Mouse (Mus musculus): ENCODE measurements at regions not wholly inside any gene's neighbourhood (a gene's known extent, or its start where the extent isn't known, plus 50 kb on each side); places are given as distances from the start of the nearest gene placed in this dataset.
A peak's percentile ranks its signal among the peaks of the same experiment; 100 is the strongest.

DNA sequence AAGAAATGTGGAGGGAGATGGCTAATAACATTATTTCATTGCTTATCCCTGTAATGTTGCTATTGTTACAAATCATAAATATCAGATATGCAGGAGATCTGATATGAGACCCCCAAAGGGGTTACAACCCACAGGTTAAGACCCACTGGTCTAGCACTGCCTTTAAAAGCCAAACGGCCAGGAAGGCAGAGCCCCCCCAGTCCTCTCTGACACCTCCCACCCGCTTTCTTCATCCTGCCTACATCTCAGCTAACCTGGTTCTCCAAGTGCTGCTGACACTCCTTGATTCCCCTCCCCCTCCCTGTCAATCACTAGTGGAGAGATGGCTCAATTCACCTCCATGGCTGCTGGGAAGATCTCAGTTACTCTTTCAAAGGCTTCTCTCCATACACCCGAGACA lies 94.9 kb downstream of the Tmem30b start:
- no peak overlapping the region for H3K4me3 ChIP-seq (ENCODE audit: low read depth, low read length)
- ATAC-seq (ENCODE audit: low read depth), result no peak

GRCm38 (mm10) chr12:73450541-73450940 lies 95.7 kb downstream of the Tmem30b start:
- no peak overlapping the region for H3K4me2 ChIP-seq (ENCODE audit: low read depth, low read length)
- H3K4me1 ChIP-seq (ENCODE audit: control insufficient read depth, insufficient read depth, low read length), result peaks cover 13% of the 10 kb centered on the region; the same call in 1 of the 2 replicates
- H3K27me3 ChIP-seq (replicated peaks; ENCODE audit: control insufficient read depth, insufficient read depth, low read length), result no peaks in the 10 kb centered on the region
- no peaks in the 10 kb centered on the region for H3K36me3 ChIP-seq (ENCODE audit: control insufficient read depth, insufficient read depth, low read length)
- H3K9me3 ChIP-seq (ENCODE audit: control insufficient read depth, low read length), result peaks cover 4% of the 10 kb centered on the region
- H3K9ac ChIP-seq (ENCODE audit: low read depth, low read length), result no peak overlapping the region
- H3K27ac ChIP-seq (replicated peaks; ENCODE audit: low read depth, low read length), result 0 out of 2 replicates have a peak overlapping the region, but pooled peaks have one; percentile 4
- H3K4me3 ChIP-seq (ENCODE audit: low read depth, low read length), result no peak overlapping the region
- WGBS, result 69% methylated on average over 4 of the region's 4 CpGs
- no peak for ATAC-seq (ENCODE audit: low read depth)
- no peak for DNase-seq (ENCODE audit: low spot score)

More for the DNA sequence above, 94.9 kb downstream of the Tmem30b start:
- no peak for DNase-seq (ENCODE audit: low spot score)
- Histone ChIP-seq H3K27ac (replicated peaks; ENCODE audit: low read depth, low read length) (no peak overlapping the region), H3K9me3 (ENCODE audit: control insufficient read depth, low read length) (peaks cover 4% of the 10 kb centered on the region), H3K27me3 (replicated peaks; ENCODE audit: control insufficient read depth, insufficient read depth, low read length) (no peaks in the 10 kb centered on the region), H3K4me1 (ENCODE audit: control insufficient read depth, insufficient read depth, low read length) (peaks cover 13% of the 10 kb centered on the region; the same call in 1 of the 2 replicates), H3K9ac (ENCODE audit: low read depth, low read length) (no peak overlapping the region), H3K4me2 (ENCODE audit: low read depth, low read length) (no peak overlapping the region), H3K36me3 (ENCODE audit: control insufficient read depth, insufficient read depth, low read length) (no peaks in the 10 kb centered on the region)
- 59% methylated on average over 3 of the region's 3 CpGs for WGBS

DNA sequence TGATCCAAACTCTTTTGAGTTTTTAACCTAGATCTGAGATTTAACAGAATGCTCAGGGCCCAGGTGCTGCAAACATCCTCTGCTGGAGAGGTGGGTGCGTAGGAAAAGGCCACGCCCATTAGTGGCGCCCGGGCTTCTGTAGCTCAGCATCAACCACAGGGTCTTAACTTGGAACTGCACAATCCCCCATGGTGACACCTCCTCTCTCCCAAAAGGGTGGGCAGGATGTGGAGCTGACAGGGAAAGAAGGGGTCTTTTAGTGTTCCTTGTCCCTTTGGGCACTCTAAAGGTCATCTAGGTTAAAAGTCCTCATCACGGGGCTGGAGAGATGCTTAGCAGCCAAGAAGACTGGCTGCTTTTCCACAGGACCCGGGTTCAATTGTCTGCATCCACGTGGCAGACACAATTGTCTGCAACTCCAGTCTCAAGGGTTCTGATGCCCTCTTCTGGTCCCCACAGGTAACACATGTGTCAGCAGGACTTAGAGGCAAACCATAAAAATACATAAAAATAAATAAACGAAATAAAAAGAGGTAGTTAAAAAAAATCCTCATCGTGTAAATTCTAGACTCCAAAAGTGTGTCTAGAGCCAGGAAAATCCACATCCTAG lies 96.2 kb downstream of the Tmem30b start:
- DNase-seq (ENCODE audit: low spot score) (no peak), ATAC-seq (ENCODE audit: low read depth) (no peak)
- Histone ChIP-seq H3K36me3 (ENCODE audit: control insufficient read depth, insufficient read depth, low read length) (no peaks in the 10 kb centered on the region), H3K27ac (replicated peaks; ENCODE audit: low read depth, low read length) (0 out of 2 replicates have a peak overlapping the region, but pooled peaks have one; percentile 50), H3K27me3 (replicated peaks; ENCODE audit: control insufficient read depth, insufficient read depth, low read length) (no peaks in the 10 kb centered on the region), H3K9me3 (ENCODE audit: control insufficient read depth, low read length) (peaks cover 4% of the 10 kb centered on the region), H3K4me1 (ENCODE audit: control insufficient read depth, insufficient read depth, low read length) (peaks cover 13% of the 10 kb centered on the region), H3K4me3 (ENCODE audit: low read depth, low read length) (no peak overlapping the region), H3K9ac (ENCODE audit: low read depth, low read length) (no peak overlapping the region), H3K4me2 (ENCODE audit: low read depth, low read length) (no peak overlapping the region)
- WGBS, result 54% methylated on average over 9 of the region's 9 CpGs

GRCm38 (mm10) chr12:73449069-73449468 lies 97.1 kb downstream of the Tmem30b start:
- Histone ChIP-seq H3K36me3 (ENCODE audit: control insufficient read depth, insufficient read depth, low read length) (no peaks in the 10 kb centered on the region), H3K9ac (ENCODE audit: low read depth, low read length) (no peak overlapping the region), H3K4me3 (ENCODE audit: low read depth, low read length) (no peak overlapping the region), H3K27ac (replicated peaks; ENCODE audit: low read depth, low read length) (peak overlapping the region; percentile 50), H3K27me3 (replicated peaks; ENCODE audit: control insufficient read depth, insufficient read depth, low read length) (no peaks in the 10 kb centered on the region), H3K4me1 (ENCODE audit: control insufficient read depth, insufficient read depth, low read length) (peaks cover 13% of the 10 kb centered on the region), H3K9me3 (ENCODE audit: control insufficient read depth, low read length) (peaks cover 4% of the 10 kb centered on the region), H3K4me2 (ENCODE audit: low read depth, low read length) (peak overlapping the region; percentile 29)
- peak; percentile 91 for DNase-seq (ENCODE audit: low spot score)
- peak; percentile 87 for ATAC-seq (ENCODE audit: low read depth)
- WGBS, result 45% methylated on average over 9 of the region's 9 CpGs

DNA sequence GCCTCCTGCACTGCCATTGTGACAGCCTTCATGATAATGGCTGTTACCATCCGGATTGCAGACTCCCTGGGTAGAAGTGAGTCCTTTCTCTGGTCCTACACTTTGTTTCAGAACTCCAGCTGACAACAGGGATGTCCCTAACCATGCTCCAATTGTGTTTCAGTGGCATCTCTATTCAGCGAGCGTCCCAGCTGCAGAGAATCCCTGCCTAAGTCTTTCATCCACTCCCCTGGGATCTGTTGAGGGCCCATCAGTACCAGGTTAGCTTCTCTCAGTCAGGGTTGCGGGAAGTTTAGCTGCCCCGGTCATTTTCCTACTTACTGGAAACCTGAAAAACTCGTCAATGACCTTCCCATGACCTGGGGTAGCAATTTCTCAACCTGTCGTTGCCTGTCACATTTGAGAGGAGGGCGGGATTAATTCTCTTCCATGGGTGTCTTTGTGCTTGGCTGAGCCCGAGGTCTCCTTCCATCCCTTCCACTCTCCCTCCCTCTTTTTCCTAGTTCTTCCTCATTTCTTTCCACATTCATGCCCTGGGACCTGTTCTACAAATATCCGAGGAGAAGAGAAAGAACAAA lies 97.7 kb downstream of the Tmem30b start:
- Histone ChIP-seq H3K9ac (ENCODE audit: low read depth, low read length) (no peak overlapping the region), H3K4me1 (ENCODE audit: control insufficient read depth, insufficient read depth, low read length) (peaks cover 12% of the 10 kb centered on the region), H3K27me3 (replicated peaks; ENCODE audit: control insufficient read depth, insufficient read depth, low read length) (no peaks in the 10 kb centered on the region), H3K36me3 (ENCODE audit: control insufficient read depth, insufficient read depth, low read length) (no peaks in the 10 kb centered on the region), H3K4me2 (ENCODE audit: low read depth, low read length) (peak overlapping the region; percentile 29), H3K4me3 (ENCODE audit: low read depth, low read length) (no peak overlapping the region), H3K27ac (replicated peaks; ENCODE audit: low read depth, low read length) (peak overlapping the region; percentile 50), H3K9me3 (ENCODE audit: control insufficient read depth, low read length) (peaks cover 4% of the 10 kb centered on the region)
- 49% methylated on average over 10 of the region's 10 CpGs for WGBS
- peak; percentile 19 for ATAC-seq (ENCODE audit: low read depth)
- no peak for DNase-seq (ENCODE audit: low spot score)

GRCm38 (mm10) chr12:73447172-73447571 lies 99.0 kb downstream of the Tmem30b start:
- H3K9ac ChIP-seq (ENCODE audit: low read depth, low read length), result no peak overlapping the region
- no peaks in the 10 kb centered on the region for H3K27me3 ChIP-seq (replicated peaks; ENCODE audit: control insufficient read depth, insufficient read depth, low read length)
- H3K36me3 ChIP-seq (ENCODE audit: control insufficient read depth, insufficient read depth, low read length), result no peaks in the 10 kb centered on the region
- DNase-seq (ENCODE audit: low spot score) (no peak), ATAC-seq (ENCODE audit: low read depth) (no peak)
- peaks cover 4% of the 10 kb centered on the region for H3K9me3 ChIP-seq (ENCODE audit: control insufficient read depth, low read length)
- no peak overlapping the region for H3K4me3 ChIP-seq (ENCODE audit: low read depth, low read length)
- H3K4me2 ChIP-seq (ENCODE audit: low read depth, low read length), result no peak overlapping the region
- WGBS, result 86% methylated on average over 6 of the region's 6 CpGs
- no peak overlapping the region for H3K27ac ChIP-seq (replicated peaks; ENCODE audit: low read depth, low read length)
- peaks cover 4% of the 10 kb centered on the region for H3K4me1 ChIP-seq (ENCODE audit: control insufficient read depth, insufficient read depth, low read length)

DNA sequence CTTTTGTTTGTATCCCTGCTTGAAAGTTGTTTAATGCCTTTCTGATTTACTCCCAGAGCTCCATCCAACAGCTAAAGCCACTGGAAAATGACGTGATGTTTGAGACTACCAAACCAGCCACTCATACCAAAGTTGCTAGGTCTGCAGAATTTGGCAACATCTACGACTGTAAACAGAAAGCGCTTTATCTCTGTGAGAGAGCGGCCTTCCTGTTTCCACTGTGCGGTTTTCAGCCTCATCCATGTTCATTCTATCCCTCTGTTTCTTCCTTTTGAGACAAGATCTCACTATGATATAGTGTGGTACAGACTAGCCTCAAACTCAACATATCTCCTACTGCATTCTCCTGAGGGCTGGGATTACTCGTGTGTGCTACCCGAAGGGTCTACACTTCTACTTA lies 100.0 kb downstream of the Tmem30b start:
- Histone ChIP-seq H3K9me3 (ENCODE audit: control insufficient read depth, low read length) (peaks cover 4% of the 10 kb centered on the region), H3K27me3 (replicated peaks; ENCODE audit: control insufficient read depth, insufficient read depth, low read length) (no peaks in the 10 kb centered on the region), H3K4me3 (ENCODE audit: low read depth, low read length) (no peak overlapping the region), H3K9ac (ENCODE audit: low read depth, low read length) (no peak overlapping the region), H3K27ac (replicated peaks; ENCODE audit: low read depth, low read length) (no peak overlapping the region), H3K4me1 (ENCODE audit: control insufficient read depth, insufficient read depth, low read length) (peaks cover 4% of the 10 kb centered on the region), H3K4me2 (ENCODE audit: low read depth, low read length) (no peak overlapping the region), H3K36me3 (ENCODE audit: control insufficient read depth, insufficient read depth, low read length) (no peaks in the 10 kb centered on the region)
- ATAC-seq (ENCODE audit: low read depth) (no peak), DNase-seq (ENCODE audit: low spot score) (no peak)
- WGBS, result 86% methylated on average over 7 of the region's 7 CpGs

DNA sequence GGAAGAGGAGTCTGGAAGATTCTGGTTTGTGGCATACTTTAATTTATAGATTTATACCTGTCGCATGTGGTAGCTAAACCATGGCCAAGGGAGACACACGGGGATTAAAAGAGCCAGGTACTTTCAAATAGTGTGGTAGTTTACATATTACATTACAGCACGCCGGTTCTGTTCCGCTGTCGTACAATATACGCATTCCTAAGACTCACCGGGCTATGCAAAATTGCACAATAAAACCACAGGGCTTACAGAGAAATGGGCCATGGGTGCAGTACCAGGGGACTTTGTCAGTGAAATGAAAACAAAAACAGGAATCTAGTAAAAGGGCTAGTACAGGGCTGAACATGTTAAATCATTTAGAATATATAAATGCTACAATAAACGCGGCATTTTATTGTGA lies 100.6 kb downstream of the Tmem30b start:
- Histone ChIP-seq H3K4me2 (ENCODE audit: low read depth, low read length) (0 out of 2 replicates have a peak overlapping the region, but pooled peaks have one; percentile 3), H3K4me1 (ENCODE audit: control insufficient read depth, insufficient read depth, low read length) (peaks cover 4% of the 10 kb centered on the region), H3K9me3 (ENCODE audit: control insufficient read depth, low read length) (peaks cover 4% of the 10 kb centered on the region), H3K27ac (replicated peaks; ENCODE audit: low read depth, low read length) (peak overlapping the region; percentile 2), H3K36me3 (ENCODE audit: control insufficient read depth, insufficient read depth, low read length) (no peaks in the 10 kb centered on the region), H3K4me3 (ENCODE audit: low read depth, low read length) (no peak overlapping the region), H3K27me3 (replicated peaks; ENCODE audit: control insufficient read depth, insufficient read depth, low read length) (no peaks in the 10 kb centered on the region), H3K9ac (ENCODE audit: low read depth, low read length) (no peak overlapping the region)
- WGBS, result 50% methylated on average over 10 of the region's 10 CpGs
- DNase-seq (ENCODE audit: low spot score) (peak; percentile 77), ATAC-seq (ENCODE audit: low read depth) (peak; percentile 53)

GRCm38 (mm10) chr12:73445128-73445527 lies 101.1 kb downstream of the Tmem30b start:
- Histone ChIP-seq H3K4me3 (ENCODE audit: low read depth, low read length) (no peak overlapping the region), H3K9ac (ENCODE audit: low read depth, low read length) (no peak overlapping the region), H3K9me3 (ENCODE audit: control insufficient read depth, low read length) (peaks cover 3% of the 10 kb centered on the region), H3K27me3 (replicated peaks; ENCODE audit: control insufficient read depth, insufficient read depth, low read length) (no peaks in the 10 kb centered on the region), H3K4me2 (ENCODE audit: low read depth, low read length) (0 out of 2 replicates have a peak overlapping the region, but pooled peaks have one; percentile 3), H3K4me1 (ENCODE audit: control insufficient read depth, insufficient read depth, low read length) (peaks cover 4% of the 10 kb centered on the region), H3K27ac (replicated peaks; ENCODE audit: low read depth, low read length) (peak overlapping the region; percentile 2), H3K36me3 (ENCODE audit: control insufficient read depth, insufficient read depth, low read length) (no peaks in the 10 kb centered on the region)
- DNase-seq (ENCODE audit: low spot score), result no peak
- 50% methylated on average over 10 of the region's 10 CpGs for WGBS
- no peak for ATAC-seq (ENCODE audit: low read depth)
